Mouse (Mus musculus): ENCODE measurements around the gene Gjb4. TPM values are rescaled to one million over a fixed set of nuclear protein-coding genes. Genes with fewer than 3 reads are reported as not detected.
A peak's percentile ranks its signal among the peaks of the same experiment; 100 is the strongest.

Gene Gjb4
- polyA plus RNA-seq, 1 experiment from 2014 or later = 0.92 TPM

GRCm38 (mm10) chr4:127317143-127317542, 36.7 kb downstream of the Gjb4 start:
- ATAC-seq (ENCODE audit: low FRiP score, low TSS enrichment) = no peak
- Histone ChIP-seq H3K4me3 (ENCODE audit: low read length) (no peak overlapping the region), H3K9me3 (ENCODE audit: low read length) (no peaks in the 10 kb centered on the region), H3K27me3 (ENCODE audit: insufficient read depth, low read length) (peaks cover 20% of the 10 kb centered on the region), H3K4me2 (replicated peaks; ENCODE audit: low read depth, low read length) (no peak overlapping the region), H3K4me1 (ENCODE audit: insufficient read depth, low read length) (peaks cover 12% of the 10 kb centered on the region), H3K27ac (ENCODE audit: low read length) (no peak overlapping the region), H3K36me3 (ENCODE audit: insufficient read depth, low read length) (no peaks in the 10 kb centered on the region), H3K9ac (replicated peaks; ENCODE audit: low read length) (no peak overlapping the region)
- 55% methylated on average over 4 of the region's 4 CpGs for WGBS

- ATAC-seq (ENCODE audit: low FRiP score, low TSS enrichment) = no peak
- no peaks in the 10 kb centered on the region for H3K36me3 ChIP-seq (ENCODE audit: insufficient read depth, low read length)
- H3K27ac ChIP-seq (ENCODE audit: low read length) = no peak overlapping the region
- no peaks in the 10 kb centered on the region for H3K9me3 ChIP-seq (ENCODE audit: low read length)
- H3K4me1 ChIP-seq (ENCODE audit: insufficient read depth, low read length) = peaks cover 12% of the 10 kb centered on the region
- no peak overlapping the region for H3K9ac ChIP-seq (replicated peaks; ENCODE audit: low read length)
- 81% methylated on average over 8 of the region's 8 CpGs for WGBS
- H3K27me3 ChIP-seq (ENCODE audit: insufficient read depth, low read length) = peaks cover 23% of the 10 kb centered on the region
- no peak overlapping the region for H3K4me3 ChIP-seq (ENCODE audit: low read length)
- no peak overlapping the region for H3K4me2 ChIP-seq (replicated peaks; ENCODE audit: low read depth, low read length)
Measured at GRCm38 (mm10) chr4:127315753-127316152, 38.1 kb downstream of the Gjb4 start.

GRCm38 (mm10) chr4:127314585-127314984, 39.3 kb downstream of the Gjb4 start:
- no peak overlapping the region; the same call in 1 of the 2 replicates for H3K4me2 ChIP-seq (replicated peaks; ENCODE audit: low read depth, low read length)
- no peaks in the 10 kb centered on the region for H3K9me3 ChIP-seq (ENCODE audit: low read length)
- H3K4me3 ChIP-seq (ENCODE audit: low read length) = no peak overlapping the region
- no peak overlapping the region for H3K27ac ChIP-seq (ENCODE audit: low read length)
- no peak for ATAC-seq (ENCODE audit: low FRiP score, low TSS enrichment)
- no peaks in the 10 kb centered on the region for H3K36me3 ChIP-seq (ENCODE audit: insufficient read depth, low read length)
- H3K9ac ChIP-seq (replicated peaks; ENCODE audit: low read length) = no peak overlapping the region; the same call in 1 of the 2 replicates
- H3K4me1 ChIP-seq (ENCODE audit: insufficient read depth, low read length) = peaks cover 12% of the 10 kb centered on the region
- 56% methylated on average over 9 of the region's 9 CpGs for WGBS
- H3K27me3 ChIP-seq (ENCODE audit: insufficient read depth, low read length) = peaks cover 23% of the 10 kb centered on the region

GRCm38 (mm10) chr4:127313861-127314260, 40.0 kb downstream of the Gjb4 start, which contains the start of gene Gja4:
Gene Gja4 (minus strand): TSS chr4:127314039.
- peak; percentile 91 for ATAC-seq (ENCODE audit: low FRiP score, low TSS enrichment)
- Histone ChIP-seq H3K36me3 (ENCODE audit: insufficient read depth, low read length) (no peaks in the 10 kb centered on the region), H3K9me3 (ENCODE audit: low read length) (no peaks in the 10 kb centered on the region), H3K4me2 (replicated peaks; ENCODE audit: low read depth, low read length) (peak within 1 kb of the TSS; percentile 92), H3K4me1 (ENCODE audit: insufficient read depth, low read length) (peaks cover 12% of the 10 kb centered on the region), H3K27ac (ENCODE audit: low read length) (no peak within 1 kb of the TSS), H3K9ac (replicated peaks; ENCODE audit: low read length) (peak within 1 kb of the TSS; percentile 64), H3K4me3 (ENCODE audit: low read length) (peak within 1 kb of the TSS; percentile 60), H3K27me3 (ENCODE audit: insufficient read depth, low read length) (peaks cover 23% of the 10 kb centered on the region)
- under 1% methylated on average over 25 of the region's 25 CpGs for whole genome bisulfite sequencing

GRCm38 (mm10) chr4:127312349-127312748, 41.5 kb downstream of the Gjb4 start:
- H3K9me3 ChIP-seq (ENCODE audit: low read length) = no peaks in the 10 kb centered on the region
- H3K27me3 ChIP-seq (ENCODE audit: insufficient read depth, low read length) = peaks cover 23% of the 10 kb centered on the region
- no peak overlapping the region for H3K27ac ChIP-seq (ENCODE audit: low read length)
- no peak overlapping the region for H3K9ac ChIP-seq (replicated peaks; ENCODE audit: low read length)
- H3K36me3 ChIP-seq (ENCODE audit: insufficient read depth, low read length) = no peaks in the 10 kb centered on the region
- peak overlapping the region; percentile 60 for H3K4me3 ChIP-seq (ENCODE audit: low read length)
- WGBS = 64% methylated on average over 24 of the region's 24 CpGs
- ATAC-seq (ENCODE audit: low FRiP score, low TSS enrichment) = no peak
- H3K4me1 ChIP-seq (ENCODE audit: insufficient read depth, low read length) = peaks cover 12% of the 10 kb centered on the region
- H3K4me2 ChIP-seq (replicated peaks; ENCODE audit: low read depth, low read length) = peak overlapping the region; percentile 26; the same call in 1 of the 2 replicates

- 0 out of 2 replicates have a peak overlapping the region, but pooled peaks have one; percentile 60 for H3K4me3 ChIP-seq (ENCODE audit: low read length)
Measured at GRCm38 (mm10) chr4:127311561-127311960, 42.3 kb downstream of the Gjb4 start.

GRCm38 (mm10) chr4:127306915-127307314, 47.0 kb downstream of the Gjb4 start:
- peaks cover under 1% of the 10 kb centered on the region; the same call in 1 of the 2 replicates for H3K27me3 ChIP-seq (ENCODE audit: insufficient read depth, low read length)
- H3K4me2 ChIP-seq (replicated peaks; ENCODE audit: low read depth, low read length) = no peak overlapping the region
- ATAC-seq (ENCODE audit: low FRiP score, low TSS enrichment) = no peak
- H3K9ac ChIP-seq (replicated peaks; ENCODE audit: low read length) = no peak overlapping the region
- H3K4me1 ChIP-seq (ENCODE audit: insufficient read depth, low read length) = no peaks in the 10 kb centered on the region
- WGBS = 60% methylated on average over 2 of the region's 2 CpGs
- no peaks in the 10 kb centered on the region for H3K9me3 ChIP-seq (ENCODE audit: low read length)
- H3K27ac ChIP-seq (ENCODE audit: low read length) = no peak overlapping the region
- H3K4me3 ChIP-seq (ENCODE audit: low read length) = no peak overlapping the region
- H3K36me3 ChIP-seq (ENCODE audit: insufficient read depth, low read length) = no peaks in the 10 kb centered on the region

More at GRCm38 (mm10) chr4:127311561-127311960, 42.3 kb downstream of the Gjb4 start:
- peaks cover 23% of the 10 kb centered on the region for H3K27me3 ChIP-seq (ENCODE audit: insufficient read depth, low read length)
- no peaks in the 10 kb centered on the region for H3K9me3 ChIP-seq (ENCODE audit: low read length)
- no peak overlapping the region for H3K9ac ChIP-seq (replicated peaks; ENCODE audit: low read length)
- no peak overlapping the region for H3K4me2 ChIP-seq (replicated peaks; ENCODE audit: low read depth, low read length)
- no peaks in the 10 kb centered on the region for H3K36me3 ChIP-seq (ENCODE audit: insufficient read depth, low read length)
- H3K27ac ChIP-seq (ENCODE audit: low read length) = no peak overlapping the region
- no peak for ATAC-seq (ENCODE audit: low FRiP score, low TSS enrichment)
- H3K4me1 ChIP-seq (ENCODE audit: insufficient read depth, low read length) = peaks cover 12% of the 10 kb centered on the region
- 47% methylated on average over 9 of the region's 9 CpGs for WGBS

GRCm38 (mm10) chr4:127303796-127304195, 50.1 kb downstream of the Gjb4 start:
- WGBS = 62% methylated on average over 3 of the region's 3 CpGs
- H3K9me3 ChIP-seq (ENCODE audit: low read length) = no peaks in the 10 kb centered on the region
- no peak overlapping the region for H3K9ac ChIP-seq (replicated peaks; ENCODE audit: low read length)
- no peak for ATAC-seq (ENCODE audit: low FRiP score, low TSS enrichment)
- H3K4me3 ChIP-seq (ENCODE audit: low read length) = no peak overlapping the region
- H3K27me3 ChIP-seq (ENCODE audit: insufficient read depth, low read length) = no peaks in the 10 kb centered on the region
- H3K4me2 ChIP-seq (replicated peaks; ENCODE audit: low read depth, low read length) = no peak overlapping the region
- H3K4me1 ChIP-seq (ENCODE audit: insufficient read depth, low read length) = no peaks in the 10 kb centered on the region
- H3K27ac ChIP-seq (ENCODE audit: low read length) = no peak overlapping the region
- H3K36me3 ChIP-seq (ENCODE audit: insufficient read depth, low read length) = no peaks in the 10 kb centered on the region

Other genes with a start within 250 kb of the Gjb4 start
- 26.5 and 28.7 TPM in 2 replicates for gene Tmem35b, start 230.4 kb downstream of the Gjb4 start, polyA plus RNA-seq (2015; fragmentation: Nextera tagmentation; extraction: Ambion mirVana)
- 0.40 and 0.41 TPM in 2 replicates for gene Dlgap3, start 184.9 kb downstream of the Gjb4 start, polyA plus RNA-seq (2015; fragmentation: Nextera tagmentation; extraction: Ambion mirVana)
- gene Smim12, start 110.3 kb downstream of the Gjb4 start, polyA plus RNA-seq (2015; fragmentation: Nextera tagmentation; extraction: Ambion mirVana) = 66.6 and 74.9 TPM in 2 replicates
- 30.9 TPM in 2 replicates for gene Gja4, start 40.0 kb downstream of the Gjb4 start, polyA plus RNA-seq (2015; fragmentation: Nextera tagmentation; extraction: Ambion mirVana)
- 1.3 TPM in 2 replicates for gene Gjb3, start 23.2 kb downstream of the Gjb4 start, polyA plus RNA-seq (2015; fragmentation: Nextera tagmentation; extraction: Ambion mirVana)
- gene Gjb5, start 4.1 kb upstream of the Gjb4 start, polyA plus RNA-seq (2015; fragmentation: Nextera tagmentation; extraction: Ambion mirVana) = 1.5 and 1.8 TPM in 2 replicates